Mouse (Mus musculus) heart, postnatal 0 days (tissue): ENCODE measurements around the gene Lsm5. TPM values are rescaled to one million over a fixed set of nuclear protein-coding genes. Genes with fewer than 3 reads are reported as not detected.

Experiments
- ATAC-seq: fragments of 200-750 bp; cut with Nextera tagmentation; 2 replicates; pipeline ENCODE4 v1.8.0; 2017; ENCODE audit warnings: low read depth, moderate number of reproducible peaks, moderate library complexity; ENCODE audit not compliant: insufficient read depth
- DNase-seq: peaks from one replicate; pipeline ENCODE4 v3.0.0-alpha.2; 2016; ENCODE audit warnings: low spot score
- H3K27ac ChIP-seq: fragments of 300-500 bp; sonication (generic); 2 replicates; pipeline ENCODE4 v1.5.1; 2014; ENCODE audit warnings: low read depth, mild to moderate bottlenecking
- H3K27me3 ChIP-seq: fragments of 300-500 bp; sonication (generic); 2 replicates; pipeline ENCODE4 v1.6.1; 2014; ENCODE audit warnings: low read length, mixed read lengths; ENCODE audit not compliant: control insufficient read depth, insufficient read depth
- H3K36me3 ChIP-seq: fragments of 300-500 bp; sonication (generic); replicated peaks from 2 replicates; pipeline ENCODE4 v1.6.1; 2014; ENCODE audit warnings: low read length, mixed read lengths; ENCODE audit not compliant: control insufficient read depth, insufficient read depth
- H3K4me1 ChIP-seq: fragments of 300-500 bp; sonication (generic); 2 replicates; pipeline ENCODE4 v1.6.1; 2014; ENCODE audit warnings: antibody characterized with exemption; ENCODE audit not compliant: control insufficient read depth, insufficient read depth
- H3K4me2 ChIP-seq: fragments of 300-500 bp; sonication (generic); 2 replicates; pipeline ENCODE4 v1.6.1; 2014; ENCODE audit warnings: low read depth, mild to moderate bottlenecking, low read length, moderate library complexity
- H3K4me3 ChIP-seq: fragments of 300-500 bp; sonication (generic); 2 replicates; pipeline ENCODE4 v1.5.1; 2014; ENCODE audit warnings: low read depth, low read length
- H3K9ac ChIP-seq: fragments of 300-500 bp; sonication (generic); replicated peaks from 2 replicates; pipeline ENCODE4 v1.6.1; 2014; ENCODE audit warnings: low read depth, low read length, mixed read lengths
- H3K9me3 ChIP-seq: fragments of 300-500 bp; sonication (generic); replicated peaks from 2 replicates; pipeline ENCODE4 v1.6.1; 2016; ENCODE audit warnings: low read length; ENCODE audit not compliant: control insufficient read depth
- CTCF ChIP-seq: IDR thresholded peaks from 2 replicates; pipeline ENCODE4 v1.5.1; 2016; ENCODE audit warnings: antibody characterized with exemption, control low read depth, low read depth
- EP300 ChIP-seq: IDR thresholded peaks from 2 replicates; pipeline ENCODE4 v1.6.1; 2016; ENCODE audit warnings: antibody characterized with exemption, low read depth
- WGBS: fragments of 180-500 bp; shearing (Covaris S2); extraction: QIAGEN DNeasy Blood & Tissue Kit; methylation state at CpG from one replicate; pipeline ENCODE4 v1.1.7; 2014; 5-methylcytosine and 5-hydroxymethylcytosine counted together
- polyA plus RNA-seq: library from polyadenylated mRNA; unstranded; fragments of >200 nt; fragmentation: Nextera tagmentation; extraction: Ambion mirVana; gene quantifications from 2 replicates; pipeline ENCODE4 v1.2.1, GENCODE M21; 2015
- total RNA-seq: library from RNA; depleted of rRNA; stranded (reverse); fragments of >200 nt; gene quantifications from 2 replicates; pipeline ENCODE4 v1.2.3, GENCODE M21; 2014; ENCODE audit warnings: low replicate concordance

Gene Lsm5
- total and polyA plus RNA-seq, 2 experiments from 2014 or later, result 2.5 to 62.9 TPM

DNA sequence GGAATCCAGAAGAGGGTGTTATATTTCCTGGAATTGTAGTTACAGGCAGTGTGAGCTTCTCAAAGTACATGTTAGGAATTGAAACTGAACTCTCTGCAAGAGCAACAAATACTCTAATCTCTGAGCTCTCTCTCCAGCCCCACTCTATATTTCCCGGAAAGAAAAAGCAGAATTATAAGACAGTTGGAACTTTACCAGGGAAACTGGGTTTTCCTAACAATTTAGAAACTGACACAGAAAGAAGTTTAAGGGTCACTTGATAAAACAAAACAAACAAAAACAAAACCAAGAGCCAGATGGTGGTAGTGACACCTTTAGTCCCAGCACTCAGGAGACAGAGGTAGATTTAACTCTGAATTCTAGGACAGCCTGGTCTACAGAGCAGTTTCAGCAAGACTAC, 14.6 kb upstream of the Lsm5 start:
- Histone ChIP-seq H3K9ac (no peak overlapping the region), H3K4me3 (no peak overlapping the region), H3K27ac (no peak overlapping the region), H3K4me1 (peaks cover 22% of the 10 kb centered on the region), H3K27me3 (no peaks in the 10 kb centered on the region), H3K36me3 (peaks cover 7% of the 10 kb centered on the region; the same call in 1 of the 2 replicates), H3K9me3 (no peaks in the 10 kb centered on the region), H3K4me2 (no peak overlapping the region)
- ATAC-seq (no peak), DNase-seq (no peak)
- 83% methylated on average over 1 of the region's 1 CpGs for WGBS
- TF ChIP-seq EP300, result no peak
- TF ChIP-seq CTCF, result no peak

- Histone ChIP-seq H3K9ac (peak overlapping the region; percentile 69), H3K4me1 (peaks cover 12% of the 10 kb centered on the region), H3K9me3 (no peaks in the 10 kb centered on the region), H3K27ac (peak overlapping the region; percentile 92), H3K4me2 (peak overlapping the region; percentile 91), H3K4me3 (peak overlapping the region; percentile 82), H3K36me3 (no peaks in the 10 kb centered on the region), H3K27me3 (no peaks in the 10 kb centered on the region)
- TF ChIP-seq EP300, result no peak
- no peak for TF ChIP-seq CTCF
- under 1% methylated on average over 25 of the region's 25 CpGs for WGBS
- peak; percentile 51 for DNase-seq
- ATAC-seq, result peak; percentile 4; the same call in 1 of the 2 replicates
Measured at GRCm38 (mm10) chr6:56715270-56715666, 10.8 kb upstream of the Lsm5 start.

- H3K4me2 ChIP-seq, result peak within 1 kb of the TSS; percentile 91
- H3K9me3 ChIP-seq, result no peaks in the 10 kb centered on the region
- under 1% methylated on average over 56 of the region's 64 CpGs for WGBS
- H3K27me3 ChIP-seq, result no peaks in the 10 kb centered on the region
- H3K4me1 ChIP-seq, result peaks cover 12% of the 10 kb centered on the region
- peak within 1 kb of the TSS; percentile 82 for H3K4me3 ChIP-seq
- peak; percentile 99 for ATAC-seq
- DNase-seq, result peak; percentile 96
- TF ChIP-seq EP300 (no peak), CTCF (peak; percentile 62)
- H3K36me3 ChIP-seq, result no peaks in the 10 kb centered on the region
- H3K9ac ChIP-seq, result peak within 1 kb of the TSS; percentile 69
- H3K27ac ChIP-seq, result peak within 1 kb of the TSS; percentile 92
Measured at GRCm38 (mm10) chr6:56714574-56715269, 10.2 kb upstream of the Lsm5 start, which contains the start of gene Avl9. Gene Avl9, plus strand, starts transcription at chr6:56714899.

GRCm38 (mm10) chr6:56714186-56714573, 9.7 kb upstream of the Lsm5 start:
- Histone ChIP-seq H3K4me3 (peak overlapping the region; percentile 82), H3K4me2 (peak overlapping the region; percentile 91), H3K36me3 (no peaks in the 10 kb centered on the region), H3K27ac (no peak overlapping the region), H3K27me3 (no peaks in the 10 kb centered on the region), H3K9me3 (no peaks in the 10 kb centered on the region), H3K4me1 (peaks cover 12% of the 10 kb centered on the region), H3K9ac (no peak overlapping the region)
- ATAC-seq (no peak), DNase-seq (no peak)
- no peak for TF ChIP-seq EP300
- TF ChIP-seq CTCF, result no peak
- 42% methylated on average over 7 of the region's 7 CpGs for WGBS

DNA sequence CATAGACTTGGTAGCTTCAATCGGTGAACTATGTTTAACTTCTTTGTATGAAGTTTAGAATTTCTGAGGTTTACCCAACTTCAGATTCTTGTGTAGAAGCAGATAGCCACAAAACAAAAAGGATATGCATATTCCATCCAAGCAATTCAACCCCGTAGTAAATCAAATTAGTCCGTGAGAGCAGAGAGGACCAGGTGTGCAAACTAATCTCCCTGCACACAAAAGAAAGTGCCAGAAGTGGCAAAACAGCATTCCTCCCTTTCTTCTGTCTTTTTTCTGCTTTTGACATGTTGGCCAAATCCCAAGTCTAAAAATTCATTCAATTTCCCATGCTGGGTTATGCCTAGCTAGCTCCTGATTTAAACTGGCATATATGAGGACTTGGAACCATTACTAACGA, 12.1 kb downstream of the Lsm5 start:
- no peaks in the 10 kb centered on the region for H3K9me3 ChIP-seq
- no peak overlapping the region for H3K4me2 ChIP-seq
- H3K27ac ChIP-seq, result no peak overlapping the region
- H3K4me3 ChIP-seq, result no peak overlapping the region
- H3K9ac ChIP-seq, result no peak overlapping the region
- ATAC-seq (no peak), DNase-seq (no peak)
- no peaks in the 10 kb centered on the region for H3K4me1 ChIP-seq
- H3K27me3 ChIP-seq, result no peaks in the 10 kb centered on the region
- no peaks in the 10 kb centered on the region for H3K36me3 ChIP-seq
- WGBS, result 71% methylated on average over 4 of the region's 4 CpGs
- TF ChIP-seq CTCF (no peak), EP300 (no peak)

DNA sequence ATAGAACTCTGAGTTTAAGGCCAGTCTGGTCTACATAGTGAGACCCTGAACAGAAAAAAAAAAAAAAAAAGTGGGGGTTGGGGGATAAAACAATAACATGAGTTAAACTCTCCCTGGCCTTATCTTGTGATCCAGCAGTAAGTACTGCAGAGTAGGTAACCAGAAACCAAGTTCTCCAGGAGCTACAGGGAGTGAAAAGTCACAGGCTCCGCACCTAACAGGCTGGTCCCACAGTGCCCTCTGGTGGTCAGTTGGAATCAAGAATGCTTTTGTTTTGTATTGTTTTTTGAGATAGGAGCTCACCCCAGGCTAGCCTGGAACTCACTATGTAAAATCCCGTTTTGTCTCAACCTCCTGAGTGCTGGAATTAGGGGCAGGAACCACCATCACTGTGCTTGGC, 13.3 kb downstream of the Lsm5 start:
- no peaks in the 10 kb centered on the region for H3K36me3 ChIP-seq
- DNase-seq (peak; percentile 76), ATAC-seq (no peak)
- 2% methylated on average over 2 of the region's 2 CpGs for WGBS
- H3K9ac ChIP-seq, result no peak overlapping the region
- H3K9me3 ChIP-seq, result no peaks in the 10 kb centered on the region
- TF ChIP-seq EP300 (no peak), CTCF (peak; percentile 78)
- no peak overlapping the region for H3K4me3 ChIP-seq
- H3K4me1 ChIP-seq, result no peaks in the 10 kb centered on the region
- no peak overlapping the region for H3K27ac ChIP-seq
- no peaks in the 10 kb centered on the region for H3K27me3 ChIP-seq
- H3K4me2 ChIP-seq, result no peak overlapping the region
